In genomic region chr3:88918981-88919380, GRCm38 (mm10) we compare ENCODE assay signal across 25 mouse cellular contexts. TPM values are rescaled to one million over a fixed set of nuclear protein-coding genes. Genes with fewer than 3 reads are reported as not detected.
DNase-seq lines count a peak whose midpoint lies in the region; ATAC-seq and TF ChIP-seq lines count a peak whose summit lies in the region.
"Had no signal": no experiment of that assay in that cellular context is flagged by ENCODE, and none has a peak within 500 bp of the region (broad histone marks: within the 10 kb centered on the region; RNA-seq: fewer than 3 reads in every experiment).

No protein-coding gene starts in this region.

- no peak for TF ChIP-seq CTCF in gastrocnemius, adult 2 months (IDR thresholded peaks at IDR 0.05)

- WGBS in midbrain, embryonic 13.5 days: 87% methylated on average over 13 of the region's 13 CpGs

- peaks cover 8% of the 10 kb centered on the region for H3K4me1 ChIP-seq in midbrain, embryonic 13.5 days (replicated peaks)

- H3K27me3 ChIP-seq in midbrain, embryonic 13.5 days: no peaks in the 10 kb centered on the region
- H3K27me3 ChIP-seq: CH12.LX; limb, embryonic 12.5 days; liver, embryonic 15.5 days; neural tube, embryonic 13.5 days had no signal

- no peak overlapping the region for H3K9ac ChIP-seq in midbrain, embryonic 13.5 days (replicated peaks)
- H3K9ac ChIP-seq: limb, embryonic 12.5 days; liver, embryonic 15.5 days; lung, embryonic 14.5 days; neural tube, embryonic 13.5 days had no signal

- H3K36me3 ChIP-seq in midbrain, embryonic 13.5 days: peaks cover 37% of the 10 kb centered on the region

- no peak overlapping the region for H3K27ac ChIP-seq in gastrocnemius, adult 2 months
- H3K27ac ChIP-seq in midbrain, embryonic 13.5 days: no peak overlapping the region
- H3K27ac ChIP-seq: hindbrain, embryonic 10.5 days; left cerebral cortex, adult 2 months; limb, embryonic 12.5 days; liver, embryonic 15.5 days; neural tube, embryonic 13.5 days had no signal

- intact Hi-C loops in gastrocnemius, adult 2 months (cut with DNase I): no loop called here
- intact Hi-C loops in gastrocnemius, postnatal 14 days (cut with DNase I; ENCODE audit: low total_unique reads): no loop called here

- no peak overlapping the region for H3K4me3 ChIP-seq in gastrocnemius, adult 2 months
- H3K4me3 ChIP-seq in midbrain, embryonic 13.5 days (replicated peaks): no peak overlapping the region
- H3K4me3 ChIP-seq: erythroblast, embryonic 14.5 days; hindbrain, embryonic 10.5 days; left cerebral cortex, adult 2 months; limb, embryonic 12.5 days; liver, embryonic 15.5 days; neural tube, embryonic 13.5 days had no signal

- no peak overlapping the region for H3K4me2 ChIP-seq in midbrain, embryonic 13.5 days (replicated peaks)
- H3K4me2 ChIP-seq: limb, embryonic 12.5 days; liver, embryonic 15.5 days; lung, embryonic 14.5 days; midbrain, embryonic 11.5 days; neural tube, embryonic 13.5 days had no signal

- H3K9me3 ChIP-seq in midbrain, embryonic 13.5 days: no peaks in the 10 kb centered on the region
- H3K9me3 ChIP-seq: liver, embryonic 15.5 days; neural tube, embryonic 13.5 days had no signal

- no peak for ATAC-seq in midbrain, embryonic 13.5 days
- ATAC-seq: forebrain, embryonic 16.5 days; hindbrain, embryonic 16.5 days had no signal

- peak; percentile 39 for DNase-seq in gastrocnemius, adult 2 months
- DNase-seq in gastrocnemius, postnatal 14 days: no peak
- peak; percentile 24 for DNase-seq in urinary bladder, postnatal 25 days (ENCODE audit: low spot score)
- no peak for DNase-seq in urinary bladder, adult 2 months (ENCODE audit: low spot score)
- DNase-seq in kidney, postnatal 14 days: peak; percentile 33
- no peak for DNase-seq in right cerebral cortex, postnatal 4 days
- DNase-seq in cerebellum, adult 8-10 months: no peak
- DNase-seq: adrenal gland, postnatal 14 days; cerebellum, adult 11-12 months; cerebellum, postnatal 14 days; gastrocnemius, postnatal 10 days; heart, postnatal 14 days; lung, embryonic 14.5 days; thymus, postnatal 14 days had no signal

RNA-seq across cellular contexts. Expression of gene Msto1, which starts 5.2 kb away (rescaled TPM):
- total RNA-seq in gastrocnemius, adult 2 months (2021): 1 to 10 TPM; 7.0 to 8.6 TPM
- total RNA-seq in gastrocnemius, postnatal 14 days (2021): 10 to 100 TPM; 10.5 to 12.6 TPM
- 28.3 and 32.8 TPM in 2 replicates for polyA plus RNA-seq in urinary bladder, adult 2 months (2012; rRNA removed)
- 44.7 and 50.8 TPM in 2 replicates for polyA plus RNA-seq in midbrain, embryonic 13.5 days (2015; fragmentation: Nextera tagmentation; extraction: Ambion mirVana)

RNA-seq across cellular contexts. Expression of gene Ash1l, which starts 31.4 kb away (rescaled TPM):
- 10 to 100 TPM; 34.2 to 35.6 TPM for total RNA-seq in gastrocnemius, adult 2 months (2021)
- 10 to 100 TPM; 24.4 to 24.7 TPM for total RNA-seq in gastrocnemius, postnatal 14 days (2021)
- 20.0 and 23.8 TPM in 2 replicates for polyA plus RNA-seq in urinary bladder, adult 2 months (2012; rRNA removed)
- 22.2 and 23.0 TPM in 2 replicates for polyA plus RNA-seq in midbrain, embryonic 13.5 days (2015; fragmentation: Nextera tagmentation; extraction: Ambion mirVana)

RNA-seq across cellular contexts. Expression of gene Dap3, which starts 32.0 kb away (rescaled TPM):
- total RNA-seq in gastrocnemius, adult 2 months (2021): 10 to 100 TPM; 65.5 to 79.9 TPM
- total RNA-seq in gastrocnemius, postnatal 14 days (2021): 10 to 100 TPM; 58.7 to 62.5 TPM
- 111 and 117 TPM in 2 replicates for polyA plus RNA-seq in urinary bladder, adult 2 months (2012; rRNA removed)
- 128 and 131 TPM in 2 replicates for polyA plus RNA-seq in midbrain, embryonic 13.5 days (2015; fragmentation: Nextera tagmentation; extraction: Ambion mirVana)

Comparison
In these comparisons a context has a peak if more than half of its experiments do, and no peak if none do; other contexts are left out.
1. DNase-seq: peak in gastrocnemius, adult 2 months (single experiment), urinary bladder, postnatal 25 days (single experiment) and kidney, postnatal 14 days (single experiment); none in gastrocnemius, postnatal 14 days (single experiment), urinary bladder, adult 2 months (single experiment), right cerebral cortex, postnatal 4 days (single experiment) and cerebellum, adult 8-10 months (single experiment).